Mouse (Mus musculus) G1E (cell line): Measurements from ENCODE around the gene Gp2. TPM values are rescaled to one million over a fixed set of nuclear protein-coding genes. Genes with fewer than 3 reads are reported as not detected.

ENCODE experiments used
- ATAC-seq: 2 replicates; pipeline ENCODE4 v1.8.0; 2016; ENCODE audit warnings: mild to moderate bottlenecking; ENCODE audit not compliant: insufficient number of reproducible peaks, poor library complexity, low FRiP score, severe bottlenecking; ENCODE audit errors: extremely low read depth
- DNase-seq: peaks from one replicate; pipeline ENCODE4 v3.0.0; 2012; ENCODE audit warnings: low spot score
- H3K27me3 ChIP-seq: 2 replicates; pipeline ENCODE4 v1.6.1; 2012; ENCODE audit warnings: mild to moderate bottlenecking, low read length, inconsistent platforms; ENCODE audit not compliant: insufficient read depth
- H3K36me3 ChIP-seq: replicated peaks from 2 replicates; pipeline ENCODE3; 2012; ENCODE audit warnings: mild to moderate bottlenecking, inconsistent platforms
- H3K4me1 ChIP-seq: 2 replicates; pipeline ENCODE4 v1.6.1; 2012; ENCODE audit warnings: low read depth, low read length, inconsistent platforms, mixed read lengths; ENCODE audit not compliant: insufficient read depth
- H3K4me3 ChIP-seq: 2 replicates; pipeline ENCODE4 v1.5.1; 2012; ENCODE audit warnings: low read depth, mild to moderate bottlenecking, inconsistent platforms, low read length, moderate library complexity, mixed read lengths
- H3K9me3 ChIP-seq: replicated peaks from 2 replicates; pipeline ENCODE4 v1.6.1; 2012; ENCODE audit warnings: inconsistent platforms
- CTCF ChIP-seq: IDR thresholded peaks from 2 replicates; pipeline ENCODE4 v1.5.1; 2012; ENCODE audit warnings: low read depth, low read length, inconsistent platforms, mixed read lengths
- GATA1 ChIP-seq: IDR thresholded peaks from 2 replicates; pipeline ENCODE4 v1.6.1; 2012; ENCODE audit warnings: borderline replicate concordance, low read length, inconsistent platforms, mixed read lengths
- GATA2 ChIP-seq: IDR thresholded peaks from 2 replicates; pipeline ENCODE4 v1.6.1; 2012; ENCODE audit warnings: low read depth, low read length, inconsistent platforms, borderline replicate concordance
- POLR2AphosphoS5 ChIP-seq: IDR thresholded peaks from 2 replicates; pipeline ENCODE4 v1.6.1; 2012; ENCODE audit warnings: low read depth, low read length, inconsistent platforms; ENCODE audit not compliant: insufficient replicate concordance
- TAL1 ChIP-seq: conservative IDR thresholded peaks from 2 replicates; pipeline ENCODE4 v1.6.1; 2012; ENCODE audit warnings: low read depth, low read length, inconsistent platforms, mixed read lengths
- polyA plus RNA-seq: library from polyadenylated mRNA; stranded (reverse); fragments of >175 nt; gene quantifications from 2 replicates; pipeline ENCODE4 v1.2.3, GENCODE M21; 2012
- total RNA-seq, 2 experiments: library from RNA; stranded (forward) in 1 of 2; stranded (reverse) in 1 of 2; fragments of 200-1000 nt in 1 of 2; fragments of >200 nt in 1 of 2; fragmentation: Nextera tagmentation in 1 of 2; gene quantifications; 2 replicates each; pipeline ENCODE4 v1.2.3; 2014 to 2017

The Gp2 gene
- total and polyA plus RNA-seq, 3 experiments, result not detected

GRCm38 (mm10) chr7:119394050-119394732, 64.9 kb downstream of the Gp2 start:
- Histone ChIP-seq H3K36me3 (no peaks in the 10 kb centered on the region), H3K9me3 (peaks cover 12% of the 10 kb centered on the region; the same call in 1 of the 2 replicates), H3K4me3 (no peak overlapping the region), H3K4me1 (no peaks in the 10 kb centered on the region), H3K27me3 (no peaks in the 10 kb centered on the region)
- ATAC-seq, result no peak
- TF ChIP-seq TAL1 (no peak), POLR2AphosphoS5 (no peak), GATA2 (no peak), CTCF (no peak), GATA1 (no peak)
- no peak for DNase-seq

Other genes starting within 250 kb of the Gp2 start
- gene Umod, start 20.0 kb upstream of the Gp2 start, total RNA-seq (2014; fragmentation: Nextera tagmentation), result not detected in 2 replicates
- gene Umod, start 20.0 kb upstream of the Gp2 start, total RNA-seq (2017), result 0.16 TPM in 1 of 2 replicates, not detected in the other
- not detected in 2 replicates for gene Umod, start 20.0 kb upstream of the Gp2 start, polyA plus RNA-seq
- not detected in 2 replicates for gene Acsm5, start 60.2 kb upstream of the Gp2 start, total RNA-seq (2014; fragmentation: Nextera tagmentation)
- 0.11 TPM in 1 of 2 replicates, not detected in the other for gene Acsm5, start 60.2 kb upstream of the Gp2 start, total RNA-seq (2017)
- not detected in 2 replicates for gene Acsm5, start 60.2 kb upstream of the Gp2 start, polyA plus RNA-seq
- not detected in 2 replicates for gene Pdilt, start 64.2 kb upstream of the Gp2 start, total RNA-seq (2014; fragmentation: Nextera tagmentation)
- not detected in 2 replicates for gene Pdilt, start 64.2 kb upstream of the Gp2 start, total RNA-seq (2017)
- gene Pdilt, start 64.2 kb upstream of the Gp2 start, polyA plus RNA-seq, result not detected in 2 replicates
- not detected in 2 replicates for gene Acsm2, start 95.1 kb upstream of the Gp2 start, total RNA-seq (2014; fragmentation: Nextera tagmentation)
- gene Acsm2, start 95.1 kb upstream of the Gp2 start, total RNA-seq (2017), result 0.05 and 0.12 TPM in 2 replicates
- gene Acsm2, start 95.1 kb upstream of the Gp2 start, polyA plus RNA-seq, result not detected in 2 replicates
- not detected in 2 replicates for gene Acsm1, start 147.7 kb upstream of the Gp2 start, total RNA-seq (2014; fragmentation: Nextera tagmentation)
- gene Acsm1, start 147.7 kb upstream of the Gp2 start, total RNA-seq (2017), result not detected in 2 replicates
- not detected in 2 replicates for gene Acsm1, start 147.7 kb upstream of the Gp2 start, polyA plus RNA-seq
- gene Acsm4, start 230.7 kb upstream of the Gp2 start, total RNA-seq (2014; fragmentation: Nextera tagmentation), result not detected in 2 replicates
- gene Acsm4, start 230.7 kb upstream of the Gp2 start, total RNA-seq (2017), result not detected in 2 replicates
- gene Acsm4, start 230.7 kb upstream of the Gp2 start, polyA plus RNA-seq, result not detected in 2 replicates